Mouse (Mus musculus): ENCODE data around the gene Tnfaip2. TPM values are rescaled to one million over a fixed set of nuclear protein-coding genes. Genes with fewer than 3 reads are reported as not detected.

The Tnfaip2 gene
- polyA plus RNA-seq, 1 experiment from 2014 or later = 18.8 TPM

DNA sequence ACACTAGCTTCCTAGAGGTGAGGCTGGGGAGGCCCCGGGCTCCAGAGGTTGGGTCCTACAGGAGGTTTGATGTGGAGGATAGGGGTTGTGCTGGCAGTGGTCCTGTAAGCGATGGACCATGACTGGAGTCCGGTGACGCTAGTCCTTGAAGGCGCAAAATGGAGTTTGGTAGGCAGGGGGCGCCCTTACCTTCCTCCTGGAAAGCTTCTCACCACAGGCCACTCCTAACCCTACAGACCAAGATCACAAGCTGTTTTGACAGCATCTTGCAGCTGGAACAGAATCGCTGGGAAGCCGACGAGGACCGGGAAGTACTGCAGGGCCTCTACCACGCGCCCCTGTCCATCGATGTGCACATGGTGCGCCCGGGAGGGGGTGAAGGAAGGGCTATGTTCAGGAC, 17.0 kb upstream of the Tnfaip2 start:
- no peak overlapping the region for H3K27ac ChIP-seq (ENCODE audit: low read depth, low read length)
- no peaks in the 10 kb centered on the region for H3K36me3 ChIP-seq (ENCODE audit: control insufficient read depth, insufficient read depth, low read length)
- peaks cover 63% of the 10 kb centered on the region for H3K27me3 ChIP-seq (ENCODE audit: control insufficient read depth, insufficient read depth, low read length)
- H3K4me3 ChIP-seq (ENCODE audit: low read length) = no peak overlapping the region
- WGBS = 4% methylated on average over 15 of the region's 15 CpGs
- H3K9ac ChIP-seq (ENCODE audit: low read depth, low read length) = no peak overlapping the region
- no peaks in the 10 kb centered on the region for H3K9me3 ChIP-seq (ENCODE audit: control insufficient read depth, low read length)
- ATAC-seq (ENCODE audit: low FRiP score, low TSS enrichment) = peak; percentile 50
- no peak overlapping the region for H3K4me2 ChIP-seq (replicated peaks; ENCODE audit: low read depth, low read length)
- H3K4me1 ChIP-seq (ENCODE audit: control insufficient read depth, insufficient read depth, low read length) = peaks cover 39% of the 10 kb centered on the region

DNA sequence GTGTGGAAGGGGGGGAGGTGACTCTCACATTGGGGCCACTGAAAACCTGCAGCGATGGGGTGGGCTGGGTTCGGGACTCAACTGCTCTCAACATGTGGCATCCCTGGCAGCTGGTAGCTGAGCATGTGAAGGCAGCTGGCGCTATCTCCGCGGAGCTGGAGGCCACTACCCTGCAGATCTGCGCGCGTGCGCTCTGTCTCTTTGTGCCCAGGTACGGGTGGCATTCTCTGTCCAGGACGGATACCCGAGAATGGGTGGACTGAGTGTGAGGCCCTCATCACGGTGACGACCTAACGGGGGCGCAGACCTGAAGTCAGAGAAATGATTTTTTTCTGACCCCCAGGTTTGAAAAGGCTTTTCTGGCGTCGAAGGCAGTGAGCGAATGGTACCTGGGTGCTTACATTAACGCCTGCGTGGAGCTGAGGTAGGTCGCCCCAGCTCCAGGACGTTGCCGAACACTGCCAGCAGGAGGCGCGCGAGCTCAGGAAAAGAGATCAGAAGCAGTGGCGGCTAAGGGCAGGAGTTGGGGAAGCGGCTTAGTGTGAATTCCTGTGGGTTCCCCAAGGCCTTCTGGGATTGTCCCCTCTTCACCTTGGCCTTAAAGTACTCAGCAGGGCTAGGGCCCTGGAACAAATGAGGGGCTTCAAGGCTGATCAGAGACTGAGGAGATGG, 16.3 kb upstream of the Tnfaip2 start:
- Histone ChIP-seq H3K4me1 (ENCODE audit: control insufficient read depth, insufficient read depth, low read length) (peaks cover 45% of the 10 kb centered on the region), H3K9me3 (ENCODE audit: control insufficient read depth, low read length) (no peaks in the 10 kb centered on the region), H3K27me3 (ENCODE audit: control insufficient read depth, insufficient read depth, low read length) (peaks cover 64% of the 10 kb centered on the region), H3K9ac (ENCODE audit: low read depth, low read length) (no peak overlapping the region), H3K27ac (ENCODE audit: low read depth, low read length) (no peak overlapping the region), H3K4me2 (replicated peaks; ENCODE audit: low read depth, low read length) (no peak overlapping the region), H3K4me3 (ENCODE audit: low read length) (no peak overlapping the region), H3K36me3 (ENCODE audit: control insufficient read depth, insufficient read depth, low read length) (no peaks in the 10 kb centered on the region)
- ATAC-seq (ENCODE audit: low FRiP score, low TSS enrichment) = 0 out of 2 replicates have a peak, but pooled peaks have one; percentile 26
- WGBS = 18% methylated on average over 29 of the region's 29 CpGs

- H3K27ac ChIP-seq (ENCODE audit: low read depth, low read length) = no peak overlapping the region
- no peak overlapping the region for H3K4me3 ChIP-seq (ENCODE audit: low read length)
- no peak overlapping the region for H3K9ac ChIP-seq (ENCODE audit: low read depth, low read length)
- peaks cover 55% of the 10 kb centered on the region for H3K27me3 ChIP-seq (ENCODE audit: control insufficient read depth, insufficient read depth, low read length)
- H3K36me3 ChIP-seq (ENCODE audit: control insufficient read depth, insufficient read depth, low read length) = no peaks in the 10 kb centered on the region
- no peaks in the 10 kb centered on the region for H3K9me3 ChIP-seq (ENCODE audit: control insufficient read depth, low read length)
- peaks cover 58% of the 10 kb centered on the region for H3K4me1 ChIP-seq (ENCODE audit: control insufficient read depth, insufficient read depth, low read length)
- WGBS = 45% methylated on average over 12 of the region's 12 CpGs
- no peak for ATAC-seq (ENCODE audit: low FRiP score, low TSS enrichment)
- H3K4me2 ChIP-seq (replicated peaks; ENCODE audit: low read depth, low read length) = no peak overlapping the region
Observed at GRCm38 (mm10) chr12:111427438-111428113, 14.7 kb upstream of the Tnfaip2 start.

- H3K9ac ChIP-seq (ENCODE audit: low read depth, low read length) = no peak overlapping the region
- peaks cover 61% of the 10 kb centered on the region for H3K4me1 ChIP-seq (ENCODE audit: control insufficient read depth, insufficient read depth, low read length)
- no peak overlapping the region for H3K4me3 ChIP-seq (ENCODE audit: low read length)
- H3K27me3 ChIP-seq (ENCODE audit: control insufficient read depth, insufficient read depth, low read length) = peaks cover 47% of the 10 kb centered on the region
- H3K27ac ChIP-seq (ENCODE audit: low read depth, low read length) = no peak overlapping the region
- H3K9me3 ChIP-seq (ENCODE audit: control insufficient read depth, low read length) = no peaks in the 10 kb centered on the region
- no peaks in the 10 kb centered on the region for H3K36me3 ChIP-seq (ENCODE audit: control insufficient read depth, insufficient read depth, low read length)
- H3K4me2 ChIP-seq (replicated peaks; ENCODE audit: low read depth, low read length) = 0 out of 2 replicates have a peak overlapping the region, but pooled peaks have one; percentile 64
- no peak for ATAC-seq (ENCODE audit: low FRiP score, low TSS enrichment)
- 18% methylated on average over 8 of the region's 8 CpGs for WGBS
Observed at GRCm38 (mm10) chr12:111428364-111428763, 13.9 kb upstream of the Tnfaip2 start.

- Histone ChIP-seq H3K4me3 (ENCODE audit: low read length) (peak overlapping the region; percentile 38), H3K27me3 (ENCODE audit: control insufficient read depth, insufficient read depth, low read length) (peaks cover 38% of the 10 kb centered on the region), H3K4me2 (replicated peaks; ENCODE audit: low read depth, low read length) (peak overlapping the region; percentile 64), H3K27ac (ENCODE audit: low read depth, low read length) (peak overlapping the region; percentile 59), H3K36me3 (ENCODE audit: control insufficient read depth, insufficient read depth, low read length) (no peaks in the 10 kb centered on the region), H3K9ac (ENCODE audit: low read depth, low read length) (peak overlapping the region; percentile 52), H3K4me1 (ENCODE audit: control insufficient read depth, insufficient read depth, low read length) (peaks cover 57% of the 10 kb centered on the region), H3K9me3 (ENCODE audit: control insufficient read depth, low read length) (no peaks in the 10 kb centered on the region)
- ATAC-seq (ENCODE audit: low FRiP score, low TSS enrichment) = no peak
- 1% methylated on average over 40 of the region's 40 CpGs for WGBS
Observed at GRCm38 (mm10) chr12:111428961-111429911, 13.0 kb upstream of the Tnfaip2 start.

- WGBS = 11% methylated on average over 27 of the region's 27 CpGs
- Histone ChIP-seq H3K4me3 (ENCODE audit: low read length) (peak overlapping the region; percentile 38), H3K4me2 (replicated peaks; ENCODE audit: low read depth, low read length) (peak overlapping the region; percentile 64), H3K9me3 (ENCODE audit: control insufficient read depth, low read length) (no peaks in the 10 kb centered on the region), H3K36me3 (ENCODE audit: control insufficient read depth, insufficient read depth, low read length) (no peaks in the 10 kb centered on the region), H3K27me3 (ENCODE audit: control insufficient read depth, insufficient read depth, low read length) (peaks cover 29% of the 10 kb centered on the region), H3K9ac (ENCODE audit: low read depth, low read length) (peak overlapping the region; percentile 52; the same call in 1 of the 2 replicates), H3K27ac (ENCODE audit: low read depth, low read length) (peak overlapping the region; percentile 43; the same call in 1 of the 2 replicates), H3K4me1 (ENCODE audit: control insufficient read depth, insufficient read depth, low read length) (peaks cover 63% of the 10 kb centered on the region)
- peak; percentile 2; the same call in 1 of the 2 replicates for ATAC-seq (ENCODE audit: low FRiP score, low TSS enrichment)
Observed at GRCm38 (mm10) chr12:111430049-111430867, 12.0 kb upstream of the Tnfaip2 start.

- Histone ChIP-seq H3K36me3 (ENCODE audit: control insufficient read depth, insufficient read depth, low read length) (no peaks in the 10 kb centered on the region), H3K9me3 (ENCODE audit: control insufficient read depth, low read length) (no peaks in the 10 kb centered on the region), H3K27ac (ENCODE audit: low read depth, low read length) (peak overlapping the region; percentile 43; the same call in 1 of the 2 replicates), H3K27me3 (ENCODE audit: control insufficient read depth, insufficient read depth, low read length) (peaks cover 24% of the 10 kb centered on the region), H3K4me3 (ENCODE audit: low read length) (no peak overlapping the region), H3K4me2 (replicated peaks; ENCODE audit: low read depth, low read length) (no peak overlapping the region), H3K9ac (ENCODE audit: low read depth, low read length) (no peak overlapping the region), H3K4me1 (ENCODE audit: control insufficient read depth, insufficient read depth, low read length) (peaks cover 62% of the 10 kb centered on the region)
- WGBS = 23% methylated on average over 14 of the region's 14 CpGs
- no peak for ATAC-seq (ENCODE audit: low FRiP score, low TSS enrichment)
Observed at GRCm38 (mm10) chr12:111430868-111431817, 11.1 kb upstream of the Tnfaip2 start.
